Mouse (Mus musculus): ENCODE results near the gene BC049730.
"Not testable (repeated sequence)": the region's sequence is repeated elsewhere in the genome, so short reads cannot be mapped to it uniquely, and the experiment has no call there.

- TF ChIP-seq E2F4 (IDR thresholded peaks at IDR 0.05; ENCODE audit: insufficient read depth); POLR2A (IDR thresholded peaks at IDR 0.05; ENCODE audit: insufficient read length, low read depth); MAX (IDR thresholded peaks at IDR 0.05; ENCODE audit: low read depth); TCF3 (IDR thresholded peaks at IDR 0.05; ENCODE audit: insufficient read length, low read depth); POLR2AphosphoS2 (IDR thresholded peaks at IDR 0.05; ENCODE audit: insufficient read length, low read depth); USF1 (IDR thresholded peaks at IDR 0.05; ENCODE audit: low read depth); TCF12 (IDR thresholded peaks at IDR 0.05; ENCODE audit: insufficient read depth, poor library complexity, severe bottlenecking); MYOG (IDR thresholded peaks at IDR 0.05; ENCODE audit: control insufficient read depth in 1 of 3, insufficient read depth in 1 of 3, insufficient read length in 2 of 3, low read depth in 2 of 3); MYOD1 (IDR thresholded peaks at IDR 0.05; ENCODE audit: control insufficient read depth in 1 of 3, insufficient read length in 2 of 3, low read depth in 2 of 3); REST (IDR thresholded peaks at IDR 0.05; ENCODE audit: insufficient read depth, insufficient read length): not testable (repeated sequence)
These were observed 11.2 kb upstream of the BC049730 start for GRCm38 (mm10) chr7:24697891-24698290.
